Mouse (Mus musculus) heart, adult 2 months (tissue): ENCODE data around the gene Defb36.

ENCODE experiments used
- CTCF ChIP-seq: fragments of 200-600 bp; IDR thresholded peaks from 2 replicates; pipeline ENCODE4 v1.8.1; 2022; ENCODE audit warnings: antibody characterized with exemption, mild to moderate bottlenecking, moderate library complexity
- EP300 ChIP-seq: fragments of 200-500 bp; IDR thresholded peaks from 2 replicates; pipeline ENCODE4 v1.6.1; 2011; ENCODE audit warnings: low read depth, low read length, control low read depth; ENCODE audit not compliant: insufficient read depth
- POLR2A ChIP-seq: fragments of 200-500 bp; IDR thresholded peaks from 2 replicates; pipeline ENCODE4 v1.6.1; 2011; ENCODE audit warnings: mild to moderate bottlenecking, low read depth, low read length, control low read depth; ENCODE audit not compliant: insufficient read depth

DNA sequence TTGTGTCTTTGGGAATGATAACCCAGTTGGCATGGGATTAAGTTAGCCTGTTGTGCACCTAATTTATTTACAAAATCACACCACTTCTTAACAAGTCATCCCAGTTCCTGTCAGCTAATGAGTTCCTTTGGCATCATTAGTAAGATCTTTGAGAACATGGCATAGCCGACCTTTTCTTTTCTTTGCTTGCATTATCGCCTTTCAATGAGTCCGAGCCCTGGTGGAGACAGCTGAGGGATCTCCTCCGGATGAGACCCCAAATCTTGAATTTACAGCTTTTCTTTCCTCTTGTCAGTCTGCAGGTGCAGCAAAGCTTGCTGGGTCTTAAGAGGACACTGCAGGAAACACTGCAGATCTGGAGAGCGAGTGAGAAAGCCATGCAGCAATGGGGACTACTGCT is 35.1 kb upstream of the Defb36 start, which contains the start of gene Gm17416:
- TF ChIP-seq POLR2A (no peak), CTCF (no peak), EP300 (no peak)
